Mouse (Mus musculus) 416B (cell line): ENCODE measurements around the gene Npepl1.

Source experiments
- DNase-seq: peaks from one replicate; pipeline ENCODE4 v3.0.0; 2011; ENCODE audit warnings: low read depth

The Npepl1 gene

GRCm38 (mm10) chr2:174110783-174111549 lies 817 bp downstream of the Npepl1 start:
- peak; percentile 63 for DNase-seq

DNA sequence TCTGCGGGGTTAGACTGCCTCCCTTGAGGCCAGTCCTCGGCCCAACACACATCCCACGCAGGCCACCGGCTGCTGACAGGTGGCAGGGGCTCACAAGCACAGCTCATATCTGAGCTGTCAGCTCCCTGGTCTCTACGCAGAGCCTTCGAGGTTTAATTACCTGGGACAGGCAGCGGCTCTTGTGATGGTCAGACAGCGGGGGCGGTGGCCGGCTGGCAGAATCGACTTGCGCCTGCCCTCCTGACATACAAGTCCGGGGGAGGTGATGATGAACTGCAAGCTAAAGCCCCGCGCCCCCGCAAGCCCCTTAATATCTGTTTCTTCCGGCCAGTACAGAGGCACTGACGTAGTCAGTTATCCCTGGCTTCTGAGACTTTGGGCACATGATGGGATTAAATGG lies 2.8 kb downstream of the Npepl1 start:
- DNase-seq, result no peak

DNA sequence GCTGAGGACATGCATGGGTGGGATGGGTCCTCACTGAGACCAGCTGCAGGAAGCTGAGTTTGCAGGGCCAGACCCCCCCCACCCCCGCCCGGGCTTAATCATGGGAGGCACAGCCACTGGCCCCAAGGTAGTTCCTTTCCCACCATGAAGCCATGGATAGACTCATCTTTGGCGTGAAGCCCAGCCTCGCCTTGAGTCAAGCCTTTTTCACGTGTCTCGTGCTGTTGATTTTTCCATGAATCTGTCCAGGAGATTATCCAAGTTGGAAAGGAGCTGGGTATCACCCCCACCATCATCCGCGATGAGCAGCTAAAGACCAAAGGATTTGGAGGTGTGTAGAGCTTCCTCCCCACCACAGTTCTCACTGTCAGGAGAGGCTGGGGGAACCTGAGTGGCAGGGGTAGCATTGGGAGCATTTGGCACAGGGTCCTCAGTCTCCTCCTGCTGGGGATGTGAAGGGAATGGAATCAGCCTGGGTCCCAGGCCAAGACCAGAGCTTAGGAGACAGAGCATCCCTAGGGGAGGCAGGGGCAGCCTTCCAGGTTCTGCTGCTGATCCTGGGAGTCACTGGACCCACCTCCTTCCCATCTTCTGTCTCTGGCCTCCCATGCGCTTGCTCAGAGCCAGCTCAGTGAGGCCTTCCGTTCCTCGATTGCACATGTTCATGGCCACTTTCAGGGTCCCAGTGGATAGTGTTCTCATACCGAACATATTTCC lies 4.2 kb downstream of the Npepl1 start:
- DNase-seq, result no peak

DNA sequence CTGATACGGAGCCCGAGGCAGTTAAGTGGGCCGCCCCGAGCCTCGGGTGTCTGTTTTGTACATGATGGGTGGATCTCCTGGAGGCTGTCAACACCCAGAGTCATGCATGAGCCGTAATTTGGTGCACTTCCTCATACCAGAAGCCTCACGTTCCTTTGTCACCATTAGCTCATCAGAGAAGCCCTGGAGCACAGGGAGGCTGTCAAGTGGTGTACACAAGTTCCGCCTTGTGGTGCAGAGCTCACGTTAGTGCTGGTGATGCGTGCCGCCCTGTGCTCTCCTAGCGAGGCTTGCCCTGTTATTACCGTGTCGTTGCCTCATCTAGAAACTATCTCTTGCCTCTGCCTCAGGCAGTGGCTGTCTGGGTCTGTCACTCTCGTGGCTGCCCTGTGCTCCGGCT lies 6.8 kb downstream of the Npepl1 start:
- no peak for DNase-seq

DNA sequence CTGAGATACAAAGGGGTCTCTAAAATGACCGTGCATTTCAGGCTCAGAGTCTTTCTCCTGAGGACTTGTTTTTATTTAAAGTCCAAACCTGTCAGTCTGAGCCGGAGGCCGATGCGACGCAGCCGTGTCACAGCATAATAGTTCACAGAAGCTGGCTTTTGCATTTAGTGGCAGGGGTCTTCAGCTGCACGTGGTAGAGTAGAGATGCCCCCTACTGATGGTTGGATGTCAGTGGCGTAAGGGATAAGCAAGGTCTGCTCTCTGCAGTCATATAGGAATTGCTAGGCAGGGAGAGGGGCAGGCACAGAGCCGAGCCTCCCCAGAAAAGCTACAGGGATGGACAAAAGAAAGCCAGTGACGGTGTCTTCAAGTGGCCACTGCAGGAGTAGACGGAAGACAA lies 8.0 kb downstream of the Npepl1 start:
- no peak for DNase-seq

GRCm38 (mm10) chr2:174119259-174119658 lies 9.1 kb downstream of the Npepl1 start:
- DNase-seq, result no peak

DNA sequence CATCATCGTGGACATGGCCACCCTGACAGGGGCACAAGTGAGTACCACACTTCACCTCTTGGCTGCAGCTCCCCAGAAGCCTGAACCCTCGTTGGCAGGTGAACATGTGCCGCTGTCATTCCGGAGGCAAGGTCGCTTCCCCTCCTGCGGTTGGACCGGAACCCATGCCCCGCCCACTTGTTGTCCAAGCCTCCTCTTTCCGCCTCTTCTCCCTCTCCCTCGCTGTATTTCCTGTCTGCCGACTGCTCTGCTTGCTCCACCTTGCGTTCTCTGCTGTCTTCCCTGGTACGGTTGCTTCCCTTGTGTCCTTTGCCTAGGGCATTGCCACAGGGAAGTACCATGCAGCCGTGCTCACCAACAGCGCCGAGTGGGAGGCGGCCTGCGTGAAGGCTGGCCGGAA lies 10.5 kb downstream of the Npepl1 start:
- no peak for DNase-seq

- no peak for DNase-seq
Observed at GRCm38 (mm10) chr2:174121411-174121947, 11.3 kb downstream of the Npepl1 start.

DNA sequence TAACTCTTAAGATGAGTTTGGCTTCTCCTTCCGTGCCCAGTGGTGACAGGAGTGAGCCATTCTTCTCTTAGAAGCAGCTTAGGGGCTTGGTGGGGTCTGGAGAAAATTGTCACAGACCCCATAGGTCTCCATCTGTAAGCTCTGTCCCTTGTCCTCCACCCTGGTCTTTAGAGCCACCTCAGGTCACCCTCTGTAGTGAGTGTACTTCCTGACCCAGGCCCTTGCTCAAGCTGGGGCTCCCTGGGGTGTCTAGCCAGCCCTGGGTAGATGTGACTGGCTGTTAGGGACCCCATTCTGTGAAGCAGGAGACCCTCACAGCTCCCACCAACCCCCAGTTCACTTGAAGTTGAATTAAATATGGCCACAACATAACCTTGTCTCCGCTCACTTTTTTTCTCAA lies 12.2 kb downstream of the Npepl1 start:
- no peak for DNase-seq

DNA sequence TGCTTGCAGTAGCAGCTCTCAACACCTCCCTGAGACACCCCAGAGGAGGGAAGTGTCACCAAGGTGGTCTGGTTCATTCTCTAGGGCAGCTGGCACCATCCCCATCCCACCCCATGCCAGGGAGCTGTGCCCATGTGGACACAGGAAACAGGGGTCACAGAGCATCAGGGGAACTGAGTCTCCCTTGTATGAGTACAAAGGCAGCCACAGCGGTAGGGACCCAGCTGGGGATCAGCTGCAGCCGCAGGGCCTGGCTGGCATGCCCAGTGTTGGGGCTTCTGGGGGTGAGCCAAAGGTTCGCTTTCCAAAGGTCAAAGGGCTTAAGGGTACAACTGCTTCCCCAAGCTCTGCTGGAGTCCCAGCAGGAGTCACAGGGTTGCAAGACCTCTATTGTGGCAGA lies 13.6 kb downstream of the Npepl1 start:
- no peak for DNase-seq

DNA sequence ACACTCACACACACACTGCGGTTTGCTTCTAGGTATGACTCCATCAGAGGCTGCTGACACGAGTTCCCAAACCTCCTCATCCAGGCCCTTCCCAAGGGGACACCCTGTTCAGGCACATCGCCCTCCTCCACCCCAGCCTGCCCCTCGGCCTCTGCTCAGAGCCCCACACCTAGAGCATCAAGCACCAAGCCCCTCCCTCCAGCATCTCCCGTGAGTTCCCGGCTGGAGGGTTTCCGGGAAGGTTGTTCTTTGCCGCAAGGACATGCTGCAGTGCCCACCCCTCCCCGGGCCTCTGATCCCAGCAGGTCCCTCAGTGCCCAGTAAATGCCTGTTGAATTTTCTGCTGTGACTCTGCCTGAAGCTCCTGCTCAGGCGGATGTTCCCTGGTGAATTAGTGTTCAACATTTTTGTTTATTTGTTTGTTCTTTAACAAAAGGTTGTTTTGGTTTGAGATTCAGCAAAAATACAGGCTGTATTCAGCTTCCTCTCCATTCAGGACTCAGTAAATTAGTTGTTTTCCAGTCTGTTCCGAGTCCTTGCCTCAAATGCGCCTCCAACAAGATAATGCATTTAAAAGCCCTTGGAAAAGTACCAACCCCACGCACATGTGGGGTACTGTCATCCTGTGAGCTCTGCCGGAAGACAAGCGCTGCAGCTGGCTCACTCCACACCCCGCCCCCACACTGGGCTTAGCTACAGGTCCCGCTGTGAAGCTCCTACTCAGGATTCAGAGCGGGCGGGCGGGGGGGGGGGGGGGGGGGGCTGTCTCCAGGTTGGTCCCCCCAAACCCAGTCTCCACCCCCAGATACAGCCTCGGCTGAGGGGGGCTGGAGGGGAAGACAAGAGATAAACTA lies 16.6 kb downstream of the Npepl1 start:
- DNase-seq, result no peak

GRCm38 (mm10) chr2:174127376-174127713 lies 17.2 kb downstream of the Npepl1 start:
- no peak for DNase-seq

DNA sequence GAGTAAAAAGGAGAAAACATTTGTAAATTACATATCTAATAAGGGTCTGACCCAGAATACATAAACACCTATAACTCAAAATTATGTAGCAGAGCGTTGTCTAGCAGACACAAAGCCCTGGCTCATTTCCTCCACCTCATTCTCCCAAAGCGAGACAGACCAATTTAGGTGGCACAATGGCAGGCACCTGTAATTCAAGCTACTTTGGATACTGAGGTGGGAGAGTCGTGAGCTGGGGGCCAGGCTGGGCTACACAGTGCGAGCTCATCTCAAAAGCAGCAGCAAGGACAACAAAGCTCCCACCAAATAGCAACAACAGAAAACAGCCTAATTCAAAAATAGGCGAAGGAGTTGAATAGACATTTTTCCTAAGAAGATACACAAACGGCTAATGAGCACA lies 18.8 kb downstream of the Npepl1 start:
- DNase-seq, result no peak

DNA sequence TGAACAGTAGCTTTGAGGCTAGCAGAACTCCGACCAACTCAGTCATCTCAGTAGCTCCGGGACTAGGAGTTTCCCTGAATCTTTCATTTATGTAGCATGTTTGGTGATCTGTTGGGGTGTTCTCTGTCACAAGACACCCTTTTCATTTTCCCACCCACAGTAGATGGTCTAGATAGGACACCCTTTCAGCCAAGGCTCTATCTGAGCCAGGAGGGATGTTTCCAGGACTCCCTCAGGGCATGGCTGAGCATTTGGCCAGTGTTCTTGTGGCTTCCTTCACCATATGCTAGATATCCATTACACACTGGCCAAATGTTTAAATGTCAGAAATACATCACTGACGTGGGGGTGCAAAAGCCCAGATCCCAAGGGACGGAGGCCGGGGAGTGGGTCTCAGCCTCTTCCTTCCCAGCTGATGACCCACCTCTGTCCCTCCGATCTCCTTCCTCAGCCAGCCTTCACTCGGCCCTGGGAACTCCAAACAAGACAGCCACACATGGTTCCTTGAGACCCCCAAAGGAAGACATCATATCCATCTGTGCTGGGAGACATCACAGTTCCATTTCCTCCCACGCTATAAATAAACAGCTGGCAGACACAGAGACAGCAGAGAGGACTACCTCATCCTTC lies 20.4 kb downstream of the Npepl1 start:
- DNase-seq, result no peak

DNA sequence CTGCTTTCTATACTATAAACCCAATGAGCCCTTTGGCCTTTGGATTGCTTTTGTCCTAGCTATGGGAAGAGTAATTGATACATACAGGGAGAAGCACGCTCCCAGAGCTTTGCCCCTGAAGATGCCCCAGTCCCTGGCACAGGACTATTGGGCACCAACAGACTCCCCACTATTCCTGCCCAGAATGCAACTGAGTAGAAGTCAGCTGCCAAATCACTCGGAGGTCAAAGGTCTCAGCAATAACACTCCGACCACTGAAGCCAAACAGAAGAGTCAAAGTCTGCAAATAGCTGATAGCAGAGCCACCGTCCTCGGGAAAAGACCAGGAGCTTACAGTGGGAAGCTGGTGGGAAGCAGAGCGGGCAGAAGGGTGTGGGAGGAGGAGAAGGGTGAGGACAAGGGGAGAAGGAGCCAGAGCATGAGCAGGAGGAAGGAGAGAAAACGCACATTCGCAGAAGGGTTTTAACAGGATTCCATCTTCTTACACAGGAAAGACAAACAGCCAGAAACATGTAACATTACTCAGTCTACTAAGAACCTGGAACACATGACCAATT lies 22.3 kb downstream of the Npepl1 start:
- no peak for DNase-seq

DNA sequence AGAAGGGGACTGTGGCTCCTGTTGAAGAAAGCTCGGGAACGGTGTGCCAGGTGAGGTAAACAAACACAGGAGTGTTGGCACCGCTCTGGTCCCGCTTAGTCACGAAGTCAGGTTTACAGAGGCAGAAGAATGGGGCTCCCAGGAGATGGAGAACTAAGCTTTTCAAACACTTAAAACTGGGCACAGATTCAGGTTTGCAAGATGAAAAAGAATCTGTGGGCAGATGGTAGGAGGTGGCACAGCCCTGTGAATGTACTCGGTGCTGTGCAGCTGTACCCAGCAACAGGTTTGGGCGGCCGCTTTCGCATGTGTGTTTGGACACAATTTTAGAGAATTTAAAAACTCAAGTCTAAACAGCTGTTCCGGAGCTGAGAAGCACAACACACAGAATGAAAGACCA lies 48.9 kb downstream of the Npepl1 start:
- no peak for DNase-seq

- DNase-seq, result no peak
Observed at GRCm38 (mm10) chr2:174160461-174160860, 50.3 kb downstream of the Npepl1 start.
